Mouse (Mus musculus) forebrain, embryonic 14.5 days (tissue): ENCODE measurements at regions not wholly inside any gene's neighbourhood (a gene's known extent, or its start where the extent isn't known, plus 50 kb on each side); places are given as distances from the start of the nearest gene placed in this dataset.
A peak's percentile ranks its signal among the peaks of the same experiment; 100 is the strongest.

ENCODE experiments used
- ATAC-seq: fragments of 200-750 bp; cut with Nextera tagmentation; 2 replicates; pipeline ENCODE4 v1.8.0; 2017; ENCODE audit warnings: mild to moderate bottlenecking, moderate library complexity
- DNase-seq: peaks from one replicate; pipeline ENCODE4 v3.0.0-alpha.2; 2015; ENCODE audit warnings: low spot score
- H3K27ac ChIP-seq: fragments of 300-500 bp; sonication (generic); 2 replicates; pipeline ENCODE4 v1.5.1; 2014; ENCODE audit warnings: low read depth, mild to moderate bottlenecking, control low read depth, low read length, moderate library complexity
- H3K27me3 ChIP-seq: fragments of 300-500 bp; sonication (generic); replicated peaks from 2 replicates; pipeline ENCODE4 v1.6.1; 2014; ENCODE audit warnings: low read length, control low read depth, mixed read lengths; ENCODE audit not compliant: control insufficient read depth, insufficient read depth
- H3K36me3 ChIP-seq: fragments of 300-500 bp; sonication (generic); 2 replicates; pipeline ENCODE4 v1.6.1; 2014; ENCODE audit warnings: low read length, control low read depth; ENCODE audit not compliant: control insufficient read depth, insufficient read depth
- H3K4me1 ChIP-seq: fragments of 300-500 bp; sonication (generic); 2 replicates; pipeline ENCODE4 v1.6.1; 2014; ENCODE audit warnings: antibody characterized with exemption, low read length, control low read depth; ENCODE audit not compliant: control insufficient read depth, insufficient read depth
- H3K4me2 ChIP-seq: fragments of 300-500 bp; sonication (generic); 2 replicates; pipeline ENCODE4 v1.6.1; 2014; ENCODE audit warnings: mild to moderate bottlenecking, control low read depth, low read length
- H3K4me3 ChIP-seq: fragments of 300-500 bp; sonication (generic); 2 replicates; pipeline ENCODE4 v1.5.1; 2014; ENCODE audit warnings: low read depth, low read length, control low read depth
- H3K9ac ChIP-seq: fragments of 300-500 bp; sonication (generic); 2 replicates; pipeline ENCODE4 v1.6.1; 2014; ENCODE audit warnings: mild to moderate bottlenecking, low read length, control low read depth, moderate library complexity
- H3K9me3 ChIP-seq: fragments of 300-500 bp; sonication (generic); replicated peaks from 2 replicates; pipeline ENCODE4 v1.6.1; 2016; ENCODE audit warnings: low read length, control low read depth, mixed read lengths; ENCODE audit not compliant: control insufficient read depth
- WGBS: fragments of 180-500 bp; shearing (Covaris S2); extraction: QIAGEN DNeasy Blood & Tissue Kit; methylation state at CpG from one replicate; pipeline ENCODE4 v1.1.7; 2014; 5-methylcytosine and 5-hydroxymethylcytosine counted together

DNA sequence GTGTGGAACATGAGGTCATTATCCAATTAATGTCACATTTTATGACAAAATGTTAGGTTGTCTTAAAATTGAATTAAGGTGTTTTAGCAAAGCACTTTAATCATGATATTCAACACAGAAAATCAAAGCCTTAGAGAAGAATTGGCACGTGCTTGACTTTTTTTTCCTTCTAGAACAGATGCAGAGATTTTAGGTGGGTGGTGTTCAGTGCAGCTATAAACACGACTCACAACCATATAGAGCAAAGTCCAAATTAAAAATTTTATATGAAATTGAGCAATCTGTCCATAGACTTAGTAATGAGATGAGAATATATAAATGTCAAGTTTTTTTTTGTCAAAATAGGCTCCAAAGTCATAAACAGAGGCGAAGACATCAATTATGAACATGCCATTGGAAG is 737.1 kb upstream of the 4931417E11Rik start:
- Histone ChIP-seq H3K27me3 (no peaks in the 10 kb centered on the region), H3K9me3 (no peaks in the 10 kb centered on the region), H3K4me3 (no peak overlapping the region), H3K9ac (no peak overlapping the region), H3K27ac (no peak overlapping the region), H3K4me1 (no peaks in the 10 kb centered on the region), H3K36me3 (no peaks in the 10 kb centered on the region), H3K4me2 (no peak overlapping the region)
- DNase-seq (no peak), ATAC-seq (no peak)
- WGBS = 81% methylated on average over 3 of the region's 3 CpGs

GRCm38 (mm10) chr6:74204133-74204532 is 734.7 kb upstream of the 4931417E11Rik start:
- 79% methylated on average over 5 of the region's 5 CpGs for WGBS
- no peak for ATAC-seq

More at GRCm38 (mm10) chr6:74204133-74204532, 734.7 kb upstream of the 4931417E11Rik start:
- Histone ChIP-seq H3K27ac (no peak overlapping the region), H3K9ac (no peak overlapping the region), H3K27me3 (no peaks in the 10 kb centered on the region), H3K36me3 (no peaks in the 10 kb centered on the region), H3K4me1 (no peaks in the 10 kb centered on the region), H3K9me3 (no peaks in the 10 kb centered on the region), H3K4me2 (no peak overlapping the region), H3K4me3 (no peak overlapping the region)
- DNase-seq = peak; percentile 20
